Mouse (Mus musculus) kidney, embryonic 15.5 days (tissue): ENCODE results near the gene Cd48. TPM values are rescaled to one million over a fixed set of nuclear protein-coding genes. Genes with fewer than 3 reads are reported as not detected.

Experiments used
- ATAC-seq: fragments of 200-750 bp; cut with Nextera tagmentation; replicated peaks from 2 replicates; pipeline ENCODE4 v1.8.0; 2017; ENCODE audit warnings: moderate TSS enrichment; ENCODE audit not compliant: low FRiP score
- H3K27ac ChIP-seq: fragments of 300-500 bp; sonication (generic); 2 replicates; pipeline ENCODE4 v1.5.1; 2015; ENCODE audit warnings: mild to moderate bottlenecking, inconsistent platforms
- H3K27me3 ChIP-seq: fragments of 300-500 bp; sonication (generic); 2 replicates; pipeline ENCODE4 v1.6.1; 2015; ENCODE audit warnings: inconsistent platforms
- H3K36me3 ChIP-seq: fragments of 300-500 bp; sonication (generic); 2 replicates; pipeline ENCODE4 v1.6.1; 2015; ENCODE audit warnings: inconsistent platforms
- H3K4me1 ChIP-seq: fragments of 300-500 bp; sonication (generic); 2 replicates; pipeline ENCODE4 v1.6.1; 2015; ENCODE audit warnings: inconsistent platforms
- H3K4me2 ChIP-seq: fragments of 300-500 bp; sonication (generic); 2 replicates; pipeline ENCODE4 v1.6.1; 2015; ENCODE audit warnings: moderate library complexity, mild to moderate bottlenecking, inconsistent platforms
- H3K4me3 ChIP-seq: fragments of 300-500 bp; sonication (generic); replicated peaks from 2 replicates; pipeline ENCODE4 v1.5.1; 2015; ENCODE audit warnings: mild to moderate bottlenecking, inconsistent platforms
- H3K9ac ChIP-seq: fragments of 300-500 bp; sonication (generic); 2 replicates; pipeline ENCODE4 v1.6.1; 2015; ENCODE audit warnings: mild to moderate bottlenecking, inconsistent platforms
- H3K9me3 ChIP-seq: fragments of 300-500 bp; sonication (generic); replicated peaks from 2 replicates; pipeline ENCODE4 v1.6.1; 2016; ENCODE audit warnings: inconsistent platforms
- whole genome bisulfite sequencing: fragments of 180-500 bp; shearing (Covaris S2); methylation state at CpG from one replicate; pipeline ENCODE4 v1.1.7; 2015; ENCODE audit warnings: mixed read lengths; 5-methylcytosine and 5-hydroxymethylcytosine counted together
- microRNA-seq: library from miRNA; unstranded; fragments of <30 nt; microRNA quantifications from one replicate; pipeline ENCODE4, GENCODE M21; 2016
- polyA plus RNA-seq: library from polyadenylated mRNA; unstranded; fragments of >200 nt; fragmentation: Nextera tagmentation; extraction: Ambion mirVana; gene quantifications from 2 replicates; pipeline ENCODE4 v1.2.1, GENCODE M21; 2015

The Cd48 gene
- polyA plus RNA-seq, 1 experiment from 2014 or later = 2.3 TPM

GRCm38 (mm10) chr1:171715434-171715833 is 33.6 kb downstream of the Cd48 start:
- ATAC-seq = no peak
- Histone ChIP-seq H3K4me3 (no peak overlapping the region), H3K36me3 (no peaks in the 10 kb centered on the region), H3K9ac (no peak overlapping the region), H3K27me3 (no peaks in the 10 kb centered on the region), H3K9me3 (no peaks in the 10 kb centered on the region), H3K4me2 (no peak overlapping the region), H3K27ac (no peak overlapping the region), H3K4me1 (no peaks in the 10 kb centered on the region)
- 27% methylated on average over 2 of the region's 2 CpGs for WGBS

DNA sequence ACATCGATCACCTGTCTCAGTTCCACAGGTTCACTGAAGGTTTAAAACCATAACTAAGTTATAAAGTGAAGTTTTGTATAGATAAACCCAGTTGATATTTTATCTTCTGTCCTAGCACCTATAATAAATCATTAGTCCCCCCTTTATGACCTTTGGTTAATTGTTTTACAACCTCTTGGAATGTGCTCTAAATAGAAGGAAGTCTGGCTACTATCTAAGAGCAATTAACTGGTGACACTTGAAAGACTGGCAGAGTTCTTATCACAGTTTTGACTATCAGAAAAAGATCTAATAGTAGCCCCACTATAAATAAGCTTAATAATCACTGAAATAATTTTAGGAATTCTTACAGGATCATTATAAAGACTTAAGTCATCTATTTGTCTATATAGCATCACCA is 34.4 kb downstream of the Cd48 start:
- no peak overlapping the region for H3K4me2 ChIP-seq
- H3K4me1 ChIP-seq = no peaks in the 10 kb centered on the region
- no peaks in the 10 kb centered on the region for H3K9me3 ChIP-seq
- H3K27me3 ChIP-seq = no peaks in the 10 kb centered on the region
- no peak overlapping the region for H3K27ac ChIP-seq
- H3K4me3 ChIP-seq = no peak overlapping the region
- H3K9ac ChIP-seq = no peak overlapping the region
- H3K36me3 ChIP-seq = no peaks in the 10 kb centered on the region
- 57% methylated on average over 1 of the region's 1 CpGs for WGBS
- ATAC-seq = no peak

DNA sequence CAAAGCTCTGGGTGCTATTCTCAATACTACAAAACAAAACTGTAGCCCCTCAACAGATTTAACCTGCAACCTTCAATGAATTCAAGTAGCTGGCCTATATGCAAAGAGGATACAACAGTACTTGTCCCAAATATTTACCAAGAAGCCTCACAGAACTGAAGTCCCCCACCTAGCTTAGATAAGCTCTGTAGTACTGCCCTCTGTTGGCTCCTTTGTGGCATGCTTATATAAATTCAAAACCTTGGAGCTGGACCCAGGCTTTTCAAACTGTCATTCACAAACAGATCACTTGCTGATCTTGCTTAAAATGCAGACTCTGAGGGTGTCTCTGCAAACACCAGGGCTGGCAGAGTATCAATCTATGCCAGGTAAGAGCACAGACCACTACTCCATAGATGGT is 49.4 kb downstream of the Cd48 start:
- H3K27me3 ChIP-seq = no peaks in the 10 kb centered on the region
- H3K9me3 ChIP-seq = no peaks in the 10 kb centered on the region; the same call in 1 of the 2 replicates
- H3K36me3 ChIP-seq = no peaks in the 10 kb centered on the region
- H3K4me2 ChIP-seq = no peak overlapping the region
- no peaks in the 10 kb centered on the region for H3K4me1 ChIP-seq
- H3K27ac ChIP-seq = no peak overlapping the region
- no peak for ATAC-seq
- H3K4me3 ChIP-seq = no peak overlapping the region
- no peak overlapping the region for H3K9ac ChIP-seq

GRCm38 (mm10) chr1:171734898-171735297 is 53.1 kb downstream of the Cd48 start:
- no peak overlapping the region for H3K27ac ChIP-seq
- H3K27me3 ChIP-seq = no peaks in the 10 kb centered on the region
- no peaks in the 10 kb centered on the region for H3K9me3 ChIP-seq
- H3K4me2 ChIP-seq = no peak overlapping the region
- 82% methylated on average over 6 of the region's 6 CpGs for WGBS
- H3K4me1 ChIP-seq = no peaks in the 10 kb centered on the region
- H3K36me3 ChIP-seq = no peaks in the 10 kb centered on the region
- H3K4me3 ChIP-seq = no peak overlapping the region
- ATAC-seq = no peak
- no peak overlapping the region for H3K9ac ChIP-seq

GRCm38 (mm10) chr1:171748127-171748969 is 66.5 kb downstream of the Cd48 start:
- ATAC-seq = no peak
- no peaks in the 10 kb centered on the region for H3K9me3 ChIP-seq
- no peak overlapping the region for H3K4me2 ChIP-seq
- no peaks in the 10 kb centered on the region for H3K27me3 ChIP-seq
- no peaks in the 10 kb centered on the region for H3K4me1 ChIP-seq
- no peaks in the 10 kb centered on the region for H3K36me3 ChIP-seq
- no peak overlapping the region for H3K9ac ChIP-seq
- H3K27ac ChIP-seq = no peak overlapping the region
- whole genome bisulfite sequencing = 86% methylated on average over 3 of the region's 3 CpGs
- no peak overlapping the region for H3K4me3 ChIP-seq

Small RNA genes within 50 kb of the gene (microRNA-seq; reads per million reads assigned to microRNA genes)
- gene Mir7683 = not detected

Other genes with a start within 250 kb of the Cd48 start
- 137 TPM in 2 replicates for gene F11r, start 244.5 kb upstream of the Cd48 start, polyA plus RNA-seq
- gene Alyref2, start 178.5 kb upstream of the Cd48 start, polyA plus RNA-seq = 11.2 and 13.7 TPM in 2 replicates
- gene Itln1, start 146.7 kb upstream of the Cd48 start, polyA plus RNA-seq = not detected in 2 replicates
- gene Cd244a, start 122.8 kb upstream of the Cd48 start, polyA plus RNA-seq = 0.08 and 0.26 TPM in 2 replicates
- 0.32 and 0.42 TPM in 2 replicates for gene Ly9, start 74.6 kb upstream of the Cd48 start, polyA plus RNA-seq
- gene Slamf7, start 29.0 kb upstream of the Cd48 start, polyA plus RNA-seq = 0.13 TPM in 1 of 2 replicates, not detected in the other
- 0.10 and 0.18 TPM in 2 replicates for gene Slamf1, start 85.1 kb downstream of the Cd48 start, polyA plus RNA-seq
- 0.79 and 1.1 TPM in 2 replicates for gene Cd84, start 157.7 kb downstream of the Cd48 start, polyA plus RNA-seq
- gene Gm10521, start 213.7 kb downstream of the Cd48 start, polyA plus RNA-seq = not detected in 2 replicates
- gene Slamf6, start 235.5 kb downstream of the Cd48 start, polyA plus RNA-seq = 0.09 and 0.29 TPM in 2 replicates